Mouse (Mus musculus): ENCODE data around the gene Slc38a8.

Gene Slc38a8

GRCm38 (mm10) chr8:119449627-119450026 lies 51.9 kb downstream of the Slc38a8 start:
- ChIA-PET POLR2A (interaction anchor here in 2 of 4 experiments (0.7 to 1.7 kb wide), 7 partner anchors 39 to 1648 kb away, joined by 3 to 4 read pairs (median 3); partner anchors contain the start of genes Mbtps1 (in 1 of the 2) and Mphosph6 (in 1 of the 2)), CTCF (interaction anchor here in 3 of 4 experiments (0.5 to 3.1 kb wide), 10 partner anchors 9 to 1105 kb away, joined by 3 to 15 read pairs (median 4); no protein-coding TSS in a partner anchor)

DNA sequence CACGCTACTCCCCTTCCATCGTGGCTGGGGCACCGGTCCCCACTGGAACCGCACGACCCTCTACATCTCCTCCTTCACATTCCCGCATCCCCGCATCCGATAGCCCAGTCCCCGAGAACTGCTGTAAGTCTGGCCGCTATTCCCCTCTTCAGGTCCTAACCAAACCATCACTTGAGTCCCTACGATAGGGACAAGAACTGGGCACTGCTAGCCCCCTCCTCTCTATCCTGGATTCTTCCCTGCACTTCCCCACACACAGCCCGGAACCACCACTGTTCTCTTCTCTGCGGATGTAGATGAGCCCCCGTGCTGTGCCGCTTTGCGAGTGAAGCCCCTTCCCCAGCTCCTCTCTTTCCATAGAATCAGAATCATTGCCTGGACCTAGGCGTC lies 53.7 kb downstream of the Slc38a8 start:
- CTCF ChIA-PET: interaction anchor here in 3 of 4 experiments (0.5 to 0.9 kb wide), 4 partner anchors 35 to 229 kb away, joined by 3 to 5 read pairs (median 4); no protein-coding TSS in a partner anchor
- POLR2A ChIA-PET: interaction anchor here in 1 of 4 experiments (1.4 kb wide), 1 partner anchor 9 kb away, joined by 3 read pairs; no protein-coding TSS in a partner anchor

GRCm38 (mm10) chr8:119446990-119447780 lies 54.3 kb downstream of the Slc38a8 start:
- ChIA-PET CTCF (interaction anchor here in 2 of 4 experiments (0.5 to 0.7 kb wide), 3 partner anchors 34 to 179 kb away, joined by 3 to 5 read pairs (median 3); no protein-coding TSS in a partner anchor), POLR2A (interaction anchor here in 1 of 4 experiments (1.4 kb wide), 1 partner anchor 8 kb away, joined by 3 read pairs; no protein-coding TSS in a partner anchor)

DNA sequence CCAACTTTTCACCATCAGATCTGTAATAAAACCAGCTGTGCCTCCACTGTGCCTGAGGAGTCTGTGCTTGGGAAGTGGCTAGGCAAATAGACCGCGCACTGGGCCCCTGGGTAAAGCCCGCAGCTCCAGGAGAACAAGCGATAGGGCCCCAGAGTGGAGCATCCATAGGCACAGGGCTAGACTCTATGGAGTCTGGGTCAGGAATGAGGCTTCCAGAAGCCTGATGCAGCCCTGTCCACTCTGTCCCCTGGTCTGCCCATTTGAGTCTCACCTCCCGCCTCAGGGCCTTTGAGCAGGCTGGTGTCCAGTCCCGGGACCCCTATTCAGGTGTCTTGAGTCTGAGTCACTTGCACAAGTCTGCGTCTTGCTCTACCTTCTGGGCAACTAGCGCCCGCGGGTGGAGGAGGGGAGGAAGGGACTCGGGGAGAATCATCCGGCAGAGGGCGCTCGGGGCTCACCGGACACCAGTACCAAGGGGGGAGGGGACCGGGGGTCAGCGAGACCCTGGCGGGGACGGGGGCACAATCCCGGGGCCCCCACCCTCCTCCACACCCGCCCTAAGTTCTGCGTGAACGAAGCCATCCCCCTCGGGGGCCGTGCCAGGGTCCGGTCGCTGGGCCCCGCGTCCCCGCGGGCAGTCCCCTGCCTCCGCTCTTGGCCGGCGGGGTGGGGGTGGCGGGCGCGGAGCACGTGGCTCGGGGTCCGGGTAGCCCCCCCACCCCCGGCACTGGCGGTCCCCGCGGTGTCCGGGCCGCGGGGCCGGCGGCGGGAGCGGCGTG lies 55.1 kb downstream of the Slc38a8 start, which contains the start of gene Necab2:
Necab2 (plus strand) TSS at position 509 of the 779 bp plus-strand sequence.
- ChIA-PET CTCF (interaction anchor here (0.5 to 1.5 kb wide), 13 partner anchors 30 to 230 kb away, joined by 3 to 8 read pairs (median 4); partner anchors contain the start of gene Taf1c (in 2 of the 4)), POLR2A (interaction anchor here in 2 of 4 experiments (0.8 to 1.1 kb wide), 2 partner anchors 112 kb away, joined by 3 to 7 read pairs; partner anchors contain the start of gene Mbtps1 (in 2 of the 2))

GRCm38 (mm10) chr8:119442970-119443369 lies 58.5 kb downstream of the Slc38a8 start:
- ChIA-PET POLR2A (interaction anchor here in 1 of 4 experiments (0.5 kb wide), 1 partner anchor 462 kb away, joined by 4 read pairs; no protein-coding TSS in a partner anchor), CTCF (interaction anchor here in 2 of 4 experiments (0.9 to 1.5 kb wide), 5 partner anchors 31 to 339 kb away, joined by 3 to 5 read pairs (median 3); no protein-coding TSS in a partner anchor)

DNA sequence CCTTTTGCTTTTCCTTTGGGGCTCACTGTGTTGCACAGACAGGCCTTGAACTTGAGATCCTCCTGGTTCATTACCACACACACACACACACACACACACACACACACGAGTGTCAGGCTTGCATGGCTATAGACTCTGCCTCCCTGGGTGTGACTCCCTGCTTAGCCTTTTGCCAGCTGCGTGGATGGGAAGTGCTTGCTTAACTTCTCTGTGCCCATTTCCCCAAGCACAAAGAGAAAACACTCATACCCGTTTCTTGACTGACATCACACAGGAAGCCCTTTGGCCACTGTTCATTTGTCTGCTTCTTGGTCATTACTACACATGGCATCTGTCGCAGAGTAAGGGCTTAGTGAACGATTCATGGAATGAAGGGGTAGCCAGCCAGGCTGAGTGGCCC lies 59.5 kb downstream of the Slc38a8 start:
- ChIA-PET POLR2A (interaction anchor here in 2 of 4 experiments (0.6 to 1.5 kb wide), 4 partner anchors 10 to 336 kb away, joined by 3 to 6 read pairs (median 4); partner anchors contain the start of genes Slc38a8 (in 1 of the 2) and Tldc1 (in 1 of the 2)), CTCF (interaction anchor here (0.6 to 4.2 kb wide), 23 partner anchors 10 to 337 kb away, joined by 3 to 35 read pairs (median 11); partner anchors contain the start of genes Taf1c (in 1 of the 4) and Tldc1 (in 1 of the 4))

DNA sequence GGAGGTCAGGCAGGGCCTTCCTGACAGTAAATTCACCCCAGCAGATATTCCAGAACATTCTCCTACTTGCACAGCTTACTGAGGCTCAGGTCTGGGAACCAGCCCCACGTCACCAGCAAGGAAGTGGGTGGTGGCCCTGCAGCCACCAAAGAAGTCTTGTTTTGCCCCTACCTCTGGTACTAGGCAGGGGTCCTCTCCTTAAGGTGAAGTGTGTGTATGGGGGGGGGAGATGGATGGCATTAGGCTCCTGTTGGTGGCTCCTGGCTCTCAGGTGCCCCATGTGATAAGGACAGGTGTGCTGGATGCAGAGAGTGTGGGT lies 60.6 kb downstream of the Slc38a8 start:
- POLR2A ChIA-PET: interaction anchor here (0.6 to 2.5 kb wide), 14 partner anchors 9 to 337 kb away, joined by 3 to 14 read pairs (median 4); partner anchors contain the start of genes Mbtps1 (in 2 of the 4), Slc38a8 (in 1 of the 4) and Tldc1 (in 1 of the 4)
- CTCF ChIA-PET: interaction anchor here (0.6 to 4.2 kb wide), 80 partner anchors 9 to 1610 kb away, joined by 3 to 35 read pairs (median 4); partner anchors contain the start of genes Taf1c (in 3 of the 4), Mlycd (in 2 of the 4), Mbtps1 (in 1 of the 4) and Tldc1 (in 1 of the 4)

- CTCF ChIA-PET: interaction anchor here (0.6 to 4.2 kb wide), 89 partner anchors 8 to 1609 kb away, joined by 3 to 35 read pairs (median 4); partner anchors contain the start of genes Taf1c (in 3 of the 4), Mbtps1 (in 1 of the 4), Mlycd (in 1 of the 4) and Tldc1 (in 1 of the 4)
Observed at GRCm38 (mm10) chr8:119440250-119440951, 61.1 kb downstream of the Slc38a8 start.

GRCm38 (mm10) chr8:119439893-119440249 lies 61.6 kb downstream of the Slc38a8 start:
- ChIA-PET CTCF (interaction anchor here (0.6 to 4.2 kb wide), 62 partner anchors 8 to 729 kb away, joined by 3 to 35 read pairs (median 4); partner anchors contain the start of genes Taf1c (in 2 of the 4) and Mlycd (in 1 of the 4)), POLR2A (interaction anchor here in 3 of 4 experiments (0.5 to 2.5 kb wide), 9 partner anchors 10 to 249 kb away, joined by 3 to 14 read pairs (median 5); partner anchors contain the start of gene Mbtps1 (in 2 of the 3))

More at GRCm38 (mm10) chr8:119440250-119440951, 61.1 kb downstream of the Slc38a8 start:
- POLR2A ChIA-PET: interaction anchor here (0.5 to 2.5 kb wide), 17 partner anchors 8 to 337 kb away, joined by 3 to 14 read pairs (median 4); partner anchors contain the start of genes Mbtps1 (in 2 of the 4), Slc38a8 (in 1 of the 4) and Tldc1 (in 1 of the 4)

GRCm38 (mm10) chr8:119439424-119439823 lies 62.1 kb downstream of the Slc38a8 start:
- ChIA-PET CTCF (interaction anchor here (0.6 to 4.2 kb wide), 21 partner anchors 9 to 558 kb away, joined by 3 to 35 read pairs (median 11); partner anchors contain the start of gene Taf1c (in 2 of the 4)), POLR2A (interaction anchor here in 3 of 4 experiments (0.8 to 2.5 kb wide), 6 partner anchors 8 to 237 kb away, joined by 3 to 14 read pairs (median 4); partner anchors contain the start of gene Mbtps1 (in 1 of the 3))

DNA sequence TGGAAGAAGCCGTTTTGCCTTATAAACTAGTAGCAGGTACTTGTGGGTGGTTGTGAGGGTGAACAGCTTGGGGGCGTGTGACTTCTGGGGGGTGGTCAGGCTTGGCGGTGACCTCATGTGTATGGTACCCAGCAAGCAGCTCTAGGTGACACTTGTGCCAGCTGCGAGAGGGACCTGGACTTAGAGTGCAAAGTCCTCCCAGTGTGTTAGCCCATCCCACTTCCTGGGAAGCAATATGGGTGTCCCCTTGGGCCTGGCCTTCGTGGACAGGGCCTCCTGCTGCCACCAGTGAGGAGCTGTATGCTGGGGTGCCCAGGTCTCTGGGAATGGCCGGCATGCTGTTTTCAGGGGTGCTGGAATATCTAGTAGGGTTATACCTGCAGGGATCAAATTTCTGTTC lies 62.6 kb downstream of the Slc38a8 start:
- ChIA-PET CTCF (interaction anchor here in 3 of 4 experiments (0.6 to 4.2 kb wide), 12 partner anchors 11 to 238 kb away, joined by 3 to 35 read pairs (median 6); partner anchors contain the start of gene Taf1c (in 1 of the 3)), POLR2A (interaction anchor here in 3 of 4 experiments (0.8 to 2.5 kb wide), 4 partner anchors 9 to 237 kb away, joined by 3 to 14 read pairs (median 3); partner anchors contain the start of gene Mbtps1 (in 1 of the 3))

DNA sequence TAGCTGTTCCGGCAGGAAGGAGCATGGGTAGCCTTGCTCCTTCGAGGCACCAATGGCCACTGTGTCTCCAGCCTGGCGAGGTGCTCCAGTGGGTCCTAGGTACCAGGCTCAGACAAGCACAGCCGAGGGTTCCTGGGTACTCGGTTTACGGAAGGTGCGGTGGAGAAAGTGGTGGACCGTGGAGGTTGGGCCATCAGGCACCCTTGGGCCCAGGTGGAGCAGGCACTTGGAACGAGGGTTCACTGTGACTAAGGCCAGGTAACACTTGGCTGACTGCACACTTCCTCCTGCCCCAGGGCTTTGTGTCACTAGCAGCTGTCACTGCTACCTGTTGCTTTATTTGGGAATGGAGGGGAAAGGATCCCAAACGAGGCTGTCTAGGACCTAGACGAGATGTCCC lies 64.0 kb downstream of the Slc38a8 start:
- ChIA-PET CTCF (interaction anchor here (0.8 to 3.6 kb wide), 5 partner anchors 25 to 239 kb away, joined by 3 to 9 read pairs (median 3); partner anchors contain the start of gene Taf1c (in 1 of the 4)), POLR2A (interaction anchor here in 2 of 4 experiments (0.5 to 1.0 kb wide), 2 partner anchors 68 to 313 kb away, joined by 3 read pairs; no protein-coding TSS in a partner anchor)

DNA sequence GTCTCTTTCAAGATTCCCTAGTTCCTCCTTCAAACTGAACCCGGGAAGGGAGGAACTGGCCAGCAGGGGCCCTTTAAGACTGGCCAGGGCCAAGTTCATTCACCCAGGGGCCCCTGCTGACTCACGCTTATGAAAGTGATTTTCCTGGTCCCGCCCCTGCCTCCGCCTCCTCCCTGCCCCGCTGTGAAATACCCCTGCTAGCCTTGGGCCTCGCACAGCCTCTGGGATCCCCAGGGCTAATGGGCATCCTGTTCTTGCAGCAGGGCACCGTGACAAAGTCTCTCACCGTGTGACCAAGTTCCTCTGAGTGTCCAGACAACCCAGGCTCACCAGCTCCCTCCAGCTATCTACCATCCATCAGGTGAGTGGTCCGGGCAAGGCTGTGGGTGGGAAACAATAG lies 64.6 kb downstream of the Slc38a8 start:
- ChIA-PET POLR2A (interaction anchor here in 1 of 4 experiments (1.0 kb wide), 1 partner anchor 69 kb away, joined by 3 read pairs; no protein-coding TSS in a partner anchor), CTCF (interaction anchor here (0.6 to 3.6 kb wide), 7 partner anchors 24 to 1974 kb away, joined by 3 to 9 read pairs (median 3); partner anchors contain the start of gene Taf1c (in 1 of the 4))

GRCm38 (mm10) chr8:119436331-119436730 lies 65.2 kb downstream of the Slc38a8 start:
- ChIA-PET POLR2A (no interaction called here), CTCF (interaction anchor here in 2 of 4 experiments (0.7 to 3.6 kb wide), 3 partner anchors 60 to 240 kb away, joined by 3 to 9 read pairs (median 5); no protein-coding TSS in a partner anchor)

DNA sequence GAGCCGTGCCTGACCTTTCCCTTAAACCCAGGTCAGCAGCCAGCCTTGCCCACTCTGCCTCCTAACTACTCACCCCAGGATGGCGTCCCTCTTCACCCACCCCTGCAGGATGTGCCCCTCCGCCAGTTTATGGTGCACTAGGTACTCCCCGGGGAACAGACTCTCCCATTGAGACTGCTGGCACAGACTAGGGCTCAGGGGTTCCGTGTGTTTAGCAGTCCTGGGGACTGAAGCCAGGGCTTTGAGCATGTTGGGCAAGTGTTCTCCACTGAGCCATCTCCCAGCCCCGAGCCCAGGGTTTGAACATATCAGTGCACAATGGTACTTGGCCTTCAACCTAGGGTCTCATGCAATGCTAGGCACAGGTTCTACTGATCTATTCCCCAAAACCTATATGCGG lies 66.0 kb downstream of the Slc38a8 start:
- POLR2A ChIA-PET: interaction anchor here in 1 of 4 experiments (0.8 kb wide), 1 partner anchor 18 kb away, joined by 3 read pairs; no protein-coding TSS in a partner anchor
- CTCF ChIA-PET: interaction anchor here in 3 of 4 experiments (0.6 to 1.5 kb wide), 3 partner anchors 12 to 233 kb away, joined by 3 to 4 read pairs (median 3); no protein-coding TSS in a partner anchor

DNA sequence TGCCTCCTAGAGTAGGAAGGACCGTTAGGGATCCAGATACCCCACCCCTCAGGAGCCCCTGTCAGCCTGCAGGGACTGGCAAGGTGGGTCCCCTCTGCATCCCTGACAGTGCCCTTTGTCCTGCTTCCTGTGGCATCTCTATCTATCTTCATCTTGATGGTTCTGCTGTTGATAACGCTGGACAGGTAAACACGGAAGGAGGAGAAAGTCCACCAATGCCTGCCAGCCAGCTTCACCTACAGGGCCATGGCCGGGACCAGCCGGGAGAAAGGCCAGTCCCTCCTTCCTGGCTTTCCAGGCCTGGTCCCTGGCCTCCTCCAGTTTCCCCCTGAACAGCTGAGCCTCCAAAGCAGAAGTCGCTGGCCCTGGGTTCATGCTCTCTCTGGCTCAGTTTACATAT lies 66.9 kb downstream of the Slc38a8 start:
- ChIA-PET CTCF (interaction anchor here in 2 of 4 experiments (0.7 to 1.5 kb wide), 3 partner anchors 22 to 234 kb away, joined by 3 to 4 read pairs (median 3); no protein-coding TSS in a partner anchor), POLR2A (no interaction called here)

All from embryonic stem cell, embryonic (primary cell).